ENCODE assay signal across 27 mouse cellular contexts in the genomic region with DNA sequence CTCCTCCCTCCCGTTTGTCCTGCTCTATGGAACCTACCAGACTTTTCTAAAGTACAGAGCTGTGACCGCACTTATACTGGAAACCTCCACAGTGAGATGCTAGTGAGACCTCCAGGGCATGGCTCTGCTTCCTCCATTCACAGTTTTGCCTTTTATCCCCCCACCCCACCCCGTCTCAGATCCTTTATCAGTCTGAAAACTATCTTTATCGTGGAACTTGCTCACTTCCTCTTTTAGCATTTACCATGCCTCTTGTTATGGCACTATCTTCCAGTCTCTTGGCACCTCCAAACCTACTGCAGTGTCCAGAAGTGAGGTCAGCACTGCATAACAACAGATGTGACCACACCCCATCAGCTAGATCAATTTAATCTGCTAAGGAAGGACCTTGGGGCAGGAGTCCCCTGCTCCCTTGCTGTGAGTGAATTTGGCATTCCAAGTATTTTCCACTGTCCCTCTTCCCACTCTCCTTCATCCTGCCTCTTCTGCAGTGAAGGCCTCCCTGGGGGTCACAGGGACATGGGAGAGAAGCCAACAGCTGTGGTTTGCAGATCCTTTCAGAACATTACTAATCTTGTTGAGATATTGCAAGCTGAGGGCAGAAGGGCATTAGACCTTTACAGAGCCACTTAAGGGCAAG. TPM values are rescaled to one million over a fixed set of nuclear protein-coding genes. Genes with fewer than 3 reads are reported as not detected.
DNase-seq lines count a peak whose midpoint lies in the region; ATAC-seq and TF ChIP-seq lines count a peak whose summit lies in the region.
"Had no signal": no experiment of that assay in that cellular context is flagged by ENCODE, and none has a peak within 500 bp of the region (broad histone marks: within the 10 kb centered on the region; RNA-seq: fewer than 3 reads in every experiment).

No protein-coding gene starts in this region.

- no peak for ATAC-seq in liver, embryonic 13.5 days (ENCODE audit: low read depth)
- no peak for ATAC-seq in liver, embryonic 12.5 days
- ATAC-seq in forebrain, embryonic 15.5 days (replicated peaks): no peak
- ATAC-seq: hindbrain, embryonic 16.5 days; lung, postnatal 0 days; Patski had no signal

- H3K27ac ChIP-seq in liver, embryonic 13.5 days: no peak overlapping the region
- H3K27ac ChIP-seq in liver, embryonic 12.5 days: no peak overlapping the region
- no peak overlapping the region for H3K27ac ChIP-seq in CH12.LX (ENCODE audit: insufficient read depth, low read depth)
- no peak overlapping the region for H3K27ac ChIP-seq in forebrain, embryonic 15.5 days (replicated peaks)
- H3K27ac ChIP-seq: forebrain, embryonic 12.5 days; limb, embryonic 13.5 days; midbrain, embryonic 12.5 days; neural tube, embryonic 13.5 days had no signal

- H3K9ac ChIP-seq in liver, embryonic 13.5 days: 0 out of 2 replicates have a peak overlapping the region, but pooled peaks have one; percentile 2
- H3K9ac ChIP-seq in liver, embryonic 12.5 days: no peak overlapping the region
- no peak overlapping the region for H3K9ac ChIP-seq in CH12.LX (ENCODE audit: insufficient read depth, low read depth)
- H3K9ac ChIP-seq in forebrain, embryonic 15.5 days (replicated peaks): no peak overlapping the region
- H3K9ac ChIP-seq: forebrain, embryonic 12.5 days; limb, embryonic 13.5 days; midbrain, embryonic 12.5 days; neural tube, embryonic 13.5 days had no signal

- TF ChIP-seq POLR2A in CH12.LX (IDR thresholded peaks at IDR 0.05; ENCODE audit: low read depth, low read length): no peak

- no peak for DNase-seq in liver, embryonic 13.5 days
- peak; percentile 26 for DNase-seq in CH12.LX (ENCODE audit: extremely low read depth)
- DNase-seq in ZHBTc4 (ENCODE audit: low read depth, low spot score): peak; percentile 30
- peak; percentile 31 for DNase-seq in splenic B cell, adult 2 months (ENCODE audit: low read depth, low spot score)
- no peak for DNase-seq in frontal cortex, postnatal 10 days (ENCODE audit: low spot score in 2 of 2)
- DNase-seq: cerebellum, adult 2 months; kidney, adult 11 months; layer of hippocampus, postnatal 36 days; right cerebral cortex, postnatal 14 days had no signal

- peaks cover 30% of the 10 kb centered on the region for H3K4me1 ChIP-seq in liver, embryonic 13.5 days (replicated peaks)
- H3K4me1 ChIP-seq in liver, embryonic 12.5 days: peaks cover 30% of the 10 kb centered on the region
- peaks cover 15 to 36% of the 10 kb centered on the region in 2 experiments for H3K4me1 ChIP-seq in CH12.LX (ENCODE audit: control insufficient read depth in 1 of 2, insufficient read depth in 2 of 2)
- peaks cover 9% of the 10 kb centered on the region for H3K4me1 ChIP-seq in forebrain, embryonic 15.5 days

- WGBS in liver, embryonic 13.5 days (ENCODE audit: insufficient replicate concordance): 19% methylated on average over 4 of the region's 4 CpGs
- WGBS in liver, embryonic 12.5 days (ENCODE audit: insufficient replicate concordance): 26% methylated on average over 4 of the region's 4 CpGs
- 74% methylated on average over 4 of the region's 4 CpGs for WGBS in forebrain, embryonic 15.5 days

- H3K27me3 ChIP-seq in liver, embryonic 13.5 days: 0 out of 2 replicates have a peak, but pooled peaks cover 3% of the 10 kb centered on the region
- H3K27me3 ChIP-seq in liver, embryonic 12.5 days (replicated peaks): 0 out of 2 replicates have a peak, but pooled peaks cover 7% of the 10 kb centered on the region
- peaks cover 2% of the 10 kb centered on the region for H3K27me3 ChIP-seq in CH12.LX (replicated peaks)
- H3K27me3 ChIP-seq in splenic B cell, adult 2 months (ENCODE audit: control insufficient read depth, insufficient read depth, low read length, poor library complexity, severe bottlenecking): no peaks in the 10 kb centered on the region
- no peaks in the 10 kb centered on the region for H3K27me3 ChIP-seq in forebrain, embryonic 15.5 days
- H3K27me3 ChIP-seq: limb, embryonic 13.5 days; midbrain, embryonic 12.5 days; neural tube, embryonic 13.5 days; Patski had no signal

- H3K36me3 ChIP-seq in liver, embryonic 13.5 days: no peaks in the 10 kb centered on the region
- no peaks in the 10 kb centered on the region for H3K36me3 ChIP-seq in liver, embryonic 12.5 days
- H3K36me3 ChIP-seq in CH12.LX (replicated peaks in 1 of 2; ENCODE audit: control insufficient read depth in 1 of 2, insufficient read depth in 1 of 2, low read length in 1 of 2): no peaks in the 10 kb centered on the region
- H3K36me3 ChIP-seq in splenic B cell, adult 2 months (ENCODE audit: control insufficient read depth, insufficient read depth, low read length, poor library complexity, severe bottlenecking): no peaks in the 10 kb centered on the region
- H3K36me3 ChIP-seq in forebrain, embryonic 15.5 days: no peaks in the 10 kb centered on the region
- H3K36me3 ChIP-seq: forebrain, embryonic 12.5 days; limb, embryonic 13.5 days; midbrain, embryonic 12.5 days; neural tube, embryonic 13.5 days had no signal

- H3K4me2 ChIP-seq in liver, embryonic 13.5 days: no peak overlapping the region
- H3K4me2 ChIP-seq in liver, embryonic 12.5 days: no peak overlapping the region
- no peak overlapping the region for H3K4me2 ChIP-seq in CH12.LX (ENCODE audit: insufficient read depth, low read depth, poor library complexity, severe bottlenecking)
- H3K4me2 ChIP-seq in forebrain, embryonic 15.5 days (replicated peaks): no peak overlapping the region
- H3K4me2 ChIP-seq: forebrain, embryonic 12.5 days; limb, embryonic 13.5 days; midbrain, embryonic 12.5 days; neural tube, embryonic 13.5 days had no signal

- in situ Hi-C loops in CH12.LX (cut with MboI; ENCODE audit: low pct_ligation_motif_present, low pct_unique_long_range_greater_than_20kb, low sequenced_read_pairs): no loop called here

- no peak for TF ChIP-seq CTCF in CH12.LX (conservative IDR thresholded peaks at IDR 0.05 in 1 of 2, IDR thresholded peaks at IDR 0.05 in 1 of 2; ENCODE audit: low read depth in 2 of 2, low read length in 2 of 2)

- no peaks in the 10 kb centered on the region for H3K79me2 ChIP-seq in CH12.LX (replicated peaks; ENCODE audit: control insufficient read depth, extremely low read depth, insufficient read depth, poor library complexity, severe bottlenecking)

- TF ChIP-seq RAD21 in CH12.LX (IDR thresholded peaks at IDR 0.05; ENCODE audit: low read depth, low read length): no peak

- TF ChIP-seq EP300 in CH12.LX (IDR thresholded peaks at IDR 0.05; ENCODE audit: low read length): peak; percentile 47; the same call in 1 of the 2 replicates

- H3K4me3 ChIP-seq in liver, embryonic 13.5 days (replicated peaks): no peak overlapping the region
- H3K4me3 ChIP-seq in liver, embryonic 12.5 days: no peak overlapping the region
- H3K4me3 ChIP-seq in CH12.LX (replicated peaks in 1 of 3; ENCODE audit: low read depth in 2 of 3, low read length in 2 of 3, poor library complexity in 1 of 3): no peak overlapping the region
- H3K4me3 ChIP-seq in forebrain, embryonic 15.5 days: no peak overlapping the region
- H3K4me3 ChIP-seq: forebrain, embryonic 12.5 days; limb, embryonic 13.5 days; midbrain, embryonic 12.5 days; neural tube, embryonic 13.5 days had no signal

- no peaks in the 10 kb centered on the region for H3K9me3 ChIP-seq in liver, embryonic 13.5 days (replicated peaks)
- H3K9me3 ChIP-seq in liver, embryonic 12.5 days (replicated peaks): no peaks in the 10 kb centered on the region
- H3K9me3 ChIP-seq in CH12.LX (replicated peaks; ENCODE audit: low read length): peaks cover 2% of the 10 kb centered on the region
- no peaks in the 10 kb centered on the region for H3K9me3 ChIP-seq in forebrain, embryonic 15.5 days
- H3K9me3 ChIP-seq: forebrain, embryonic 12.5 days; limb, embryonic 13.5 days; midbrain, embryonic 12.5 days; neural tube, embryonic 13.5 days had no signal

- dilution Hi-C loops in CH12.LX (cut with MboI; ENCODE audit: extremely low pct_ligation_motif_present, extremely low pct_unique_long_range_greater_than_20kb, low sequenced_read_pairs): no loop called here

RNA-seq across cellular contexts. Expression of gene Nagk, which starts 3.4 kb away (rescaled TPM):
- polyA plus RNA-seq in liver, embryonic 13.5 days (2015; fragmentation: Nextera tagmentation; extraction: Ambion mirVana): 13.4 and 14.3 TPM in 2 replicates
- 13.5 and 15.8 TPM in 2 replicates for polyA plus RNA-seq in liver, embryonic 12.5 days (2016; fragmentation: Nextera tagmentation; extraction: Ambion mirVana)
- total RNA-seq in CH12.LX (2012; rRNA removed): 11.1 and 11.6 TPM in 2 replicates
- total RNA-seq in CH12.LX (2014; rRNA removed): 4.8 and 5.6 TPM in 2 replicates
- 8.8 and 9.8 TPM in 2 replicates for polyA plus RNA-seq in CH12.LX (2012; ENCODE audit: insufficient read length, low read depth)
- polyA plus RNA-seq in forebrain, embryonic 15.5 days (2015; fragmentation: Nextera tagmentation; extraction: Ambion mirVana): 107 and 113 TPM in 2 replicates

RNA-seq across cellular contexts. Expression of gene Tex261, which starts 15.8 kb away (rescaled TPM):
- 50.1 and 57.5 TPM in 2 replicates for polyA plus RNA-seq in liver, embryonic 13.5 days (2015; fragmentation: Nextera tagmentation; extraction: Ambion mirVana)
- 54.6 and 56.1 TPM in 2 replicates for polyA plus RNA-seq in liver, embryonic 12.5 days (2016; fragmentation: Nextera tagmentation; extraction: Ambion mirVana)
- total RNA-seq in CH12.LX (2012; rRNA removed): 44.6 and 52.4 TPM in 2 replicates
- total RNA-seq in CH12.LX (2014; rRNA removed): 42.4 and 65.6 TPM in 2 replicates
- polyA plus RNA-seq in CH12.LX (2012; ENCODE audit: insufficient read length, low read depth): 87.8 and 88.9 TPM in 2 replicates
- 76.7 and 79.8 TPM in 2 replicates for polyA plus RNA-seq in forebrain, embryonic 15.5 days (2015; fragmentation: Nextera tagmentation; extraction: Ambion mirVana)

RNA-seq across cellular contexts. Expression of gene Ankrd53, which starts 28.9 kb away (rescaled TPM):
- polyA plus RNA-seq in liver, embryonic 13.5 days (2015; fragmentation: Nextera tagmentation; extraction: Ambion mirVana): not detected in 2 replicates
- not detected in 2 replicates for polyA plus RNA-seq in liver, embryonic 12.5 days (2016; fragmentation: Nextera tagmentation; extraction: Ambion mirVana)
- total RNA-seq in CH12.LX (2012; rRNA removed): 0.08 and 0.13 TPM in 2 replicates
- total RNA-seq in CH12.LX (2014; rRNA removed): not detected in 2 replicates
- 0.34 and 0.36 TPM in 2 replicates for polyA plus RNA-seq in CH12.LX (2012; ENCODE audit: insufficient read length, low read depth)
- 0.19 and 0.24 TPM in 2 replicates for polyA plus RNA-seq in forebrain, embryonic 15.5 days (2015; fragmentation: Nextera tagmentation; extraction: Ambion mirVana)
- total RNA-seq: gastrocnemius, postnatal 4 days; hematopoietic stem cell, adult 5-6 weeks; layer of hippocampus, postnatal 36 days; left cerebral cortex, postnatal 14 days; monocyte, adult 5-6 weeks had no signal
- polyA plus RNA-seq: cerebellum, adult 2 months; embryonic facial prominence, embryonic 11.5 days; heart, embryonic 16.5 days; hindbrain, embryonic 16.5 days; large intestine, adult 2 months; liver, embryonic 16.5 days; midbrain, embryonic 12.5 days; neural tube, embryonic 13.5 days; stomach, embryonic 16.5 days had no signal

RNA-seq across cellular contexts. Expression of gene Paip2b, which starts 40.2 kb away (rescaled TPM):
- 3.7 and 3.9 TPM in 2 replicates for polyA plus RNA-seq in liver, embryonic 13.5 days (2015; fragmentation: Nextera tagmentation; extraction: Ambion mirVana)
- polyA plus RNA-seq in liver, embryonic 12.5 days (2016; fragmentation: Nextera tagmentation; extraction: Ambion mirVana): 4.3 and 4.9 TPM in 2 replicates
- total RNA-seq in CH12.LX (2012; rRNA removed) (30.9 and 31.1 TPM in 2 replicates), CH12.LX (2014; rRNA removed) (36.3 and 39.0 TPM in 2 replicates)
- 26.7 and 34.2 TPM in 2 replicates for polyA plus RNA-seq in CH12.LX (2012; ENCODE audit: insufficient read length, low read depth)
- polyA plus RNA-seq in forebrain, embryonic 15.5 days (2015; fragmentation: Nextera tagmentation; extraction: Ambion mirVana): 36.5 and 43.0 TPM in 2 replicates

RNA-seq across cellular contexts. Expression of gene Atp6v1b1, which starts 48.6 kb away (rescaled TPM):
- not detected in 2 replicates for polyA plus RNA-seq in liver, embryonic 13.5 days (2015; fragmentation: Nextera tagmentation; extraction: Ambion mirVana)
- not detected in 2 replicates for polyA plus RNA-seq in liver, embryonic 12.5 days (2016; fragmentation: Nextera tagmentation; extraction: Ambion mirVana)
- total RNA-seq in CH12.LX (2012; rRNA removed) (not detected in 2 replicates), CH12.LX (2014; rRNA removed) (not detected in 2 replicates)
- polyA plus RNA-seq in CH12.LX (2012; ENCODE audit: insufficient read length, low read depth): not detected in 2 replicates
- 0.43 and 0.53 TPM in 2 replicates for polyA plus RNA-seq in forebrain, embryonic 15.5 days (2015; fragmentation: Nextera tagmentation; extraction: Ambion mirVana)
- total RNA-seq: gastrocnemius, postnatal 4 days; hematopoietic stem cell, adult 5-6 weeks; left cerebral cortex, postnatal 14 days; monocyte, adult 5-6 weeks had no signal
- polyA plus RNA-seq: cerebellum, adult 2 months; forebrain, embryonic 12.5 days; hindbrain, embryonic 16.5 days; large intestine, adult 2 months; limb, embryonic 13.5 days; liver, embryonic 16.5 days; midbrain, embryonic 12.5 days; neural tube, embryonic 13.5 days; Patski; stomach, embryonic 16.5 days had no signal

Comparison
In these comparisons a context has a peak if more than half of its experiments do, and no peak if none do; other contexts are left out.
1. DNase-seq: peak in CH12.LX (single experiment), ZHBTc4 (single experiment) and splenic B cell, adult 2 months (single experiment); none in liver, embryonic 13.5 days (single experiment) and frontal cortex, postnatal 10 days (0 of 2).